Mouse (Mus musculus): ENCODE results near the gene Tgfbrap1.
"Not testable (repeated sequence)": the region's sequence is repeated elsewhere in the genome, so short reads cannot be mapped to it uniquely, and the experiment has no call there.

Gene Tgfbrap1

GRCm38 (mm10) chr1:43098031-43098984, at the start of gene Tgfbrap1, which contains the start of gene AI597479:
Tgfbrap1 (minus strand) TSS chr1:43098637.
AI597479 (plus strand) TSS chr1:43098710.
- DNase-seq (ENCODE audit: extremely low spot score, low read depth, low spot score), result peak; percentile 56

DNA sequence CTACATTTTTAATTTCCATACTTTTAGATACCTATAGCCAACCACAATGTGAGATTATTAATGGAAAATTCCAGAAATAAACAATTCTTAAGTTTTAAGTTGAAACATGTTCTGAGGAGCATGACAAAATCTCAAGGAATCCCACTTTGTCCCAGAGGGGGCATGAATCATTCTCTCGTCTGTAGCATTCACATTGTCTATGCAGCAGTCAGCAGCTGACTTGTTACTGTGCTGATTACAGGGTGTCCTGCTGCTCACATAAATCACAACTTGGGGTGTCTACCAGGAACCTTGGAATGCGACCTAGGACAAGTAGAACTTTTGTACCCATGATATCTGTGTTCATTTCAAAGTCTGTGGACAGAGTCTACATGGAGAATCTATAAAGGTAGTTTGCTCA, 49.0 kb upstream of the Tgfbrap1 start:
- no peak for DNase-seq (ENCODE audit: extremely low spot score, low read depth, low spot score)

DNA sequence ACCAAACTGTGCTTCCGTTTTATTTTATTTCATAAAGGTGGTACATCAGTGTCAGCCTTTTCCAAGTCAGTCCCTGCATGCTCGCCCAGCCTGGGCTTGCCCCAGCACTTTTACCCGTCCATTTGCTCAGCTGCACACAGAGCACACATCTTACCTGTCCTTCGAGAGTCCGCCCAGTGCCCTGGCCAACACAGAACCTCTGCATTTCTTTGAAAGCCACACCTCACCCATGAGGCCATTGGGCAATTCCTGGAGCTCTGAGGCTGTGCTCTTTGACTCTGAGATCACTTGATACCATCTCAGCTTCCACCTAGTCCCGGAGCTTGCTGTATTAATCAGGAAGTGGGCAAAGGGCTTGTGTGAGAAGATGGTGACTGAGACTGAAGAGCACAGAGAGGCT, 47.0 kb upstream of the Tgfbrap1 start:
- DNase-seq (ENCODE audit: extremely low spot score, low read depth, low spot score), result no peak

DNA sequence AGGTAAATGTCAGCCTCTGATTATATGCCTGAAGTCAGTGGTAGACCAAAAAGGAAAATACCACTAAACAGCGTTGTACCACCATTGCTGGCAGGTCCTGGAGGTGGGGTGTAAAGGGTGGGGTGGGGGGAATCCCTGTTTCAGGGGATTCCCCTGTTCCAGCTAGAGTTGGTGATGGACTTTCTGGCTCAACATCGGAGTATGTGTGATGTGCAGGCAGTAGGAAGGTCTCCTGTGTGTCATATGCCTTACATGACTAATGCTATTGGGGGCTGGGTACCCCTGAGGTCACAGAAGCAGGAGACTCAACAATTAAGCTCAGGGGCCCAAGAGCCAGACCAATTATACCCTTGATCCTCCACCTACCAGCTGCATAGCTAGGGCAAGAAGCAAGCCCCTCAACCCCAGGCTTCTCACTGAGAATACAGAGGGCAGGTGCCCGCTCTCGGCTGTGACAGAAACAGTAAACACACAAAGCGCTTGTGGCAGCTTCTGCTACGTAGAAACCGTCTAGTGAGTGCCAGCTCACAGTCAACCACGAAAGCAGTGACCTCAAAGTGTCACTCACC, 46.0 kb upstream of the Tgfbrap1 start:
- no peak for DNase-seq (ENCODE audit: extremely low spot score, low read depth, low spot score)

GRCm38 (mm10) chr1:43143791-43144190, 45.4 kb upstream of the Tgfbrap1 start:
- DNase-seq (ENCODE audit: extremely low spot score, low read depth, low spot score), result no peak

DNA sequence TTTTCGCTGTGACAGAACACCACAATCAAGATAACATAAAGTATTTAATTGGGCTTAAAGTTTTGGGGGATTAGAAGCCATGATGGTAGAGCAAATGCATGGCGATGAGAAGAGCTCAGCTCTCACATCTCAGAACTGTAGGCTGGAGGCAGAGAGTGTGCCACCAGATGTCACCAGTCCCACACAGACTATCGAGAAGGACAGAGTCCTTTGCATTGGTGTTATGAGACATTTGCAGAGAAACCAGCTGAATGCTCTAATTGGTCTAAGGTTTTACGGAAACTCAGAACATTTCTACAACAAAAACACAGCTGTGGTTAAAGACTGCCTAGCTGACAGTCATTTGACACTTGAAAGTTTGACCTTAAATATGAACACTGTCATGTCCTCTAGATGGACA, 44.8 kb upstream of the Tgfbrap1 start:
- no peak for DNase-seq (ENCODE audit: extremely low spot score, low read depth, low spot score)

DNA sequence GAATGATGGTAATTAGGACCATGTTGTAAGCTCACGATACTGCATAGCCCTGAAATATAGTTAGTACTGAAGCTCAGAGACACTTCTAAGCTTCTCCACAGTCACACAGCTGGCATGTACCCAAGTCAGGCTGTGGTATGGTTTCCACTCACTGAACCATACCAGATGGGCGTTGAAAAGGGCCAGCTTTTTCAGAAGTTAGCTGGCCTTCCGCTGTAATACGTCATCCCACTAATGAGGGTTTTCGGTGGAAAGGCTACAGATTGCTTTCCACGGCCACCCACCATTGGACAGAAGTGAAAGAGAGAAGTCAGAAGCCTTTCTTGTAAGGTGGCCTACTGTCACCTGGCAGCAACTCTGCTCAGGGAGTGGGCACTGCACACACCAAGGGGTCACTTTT, 44.4 kb upstream of the Tgfbrap1 start:
- no peak for DNase-seq (ENCODE audit: extremely low spot score, low read depth, low spot score)

DNA sequence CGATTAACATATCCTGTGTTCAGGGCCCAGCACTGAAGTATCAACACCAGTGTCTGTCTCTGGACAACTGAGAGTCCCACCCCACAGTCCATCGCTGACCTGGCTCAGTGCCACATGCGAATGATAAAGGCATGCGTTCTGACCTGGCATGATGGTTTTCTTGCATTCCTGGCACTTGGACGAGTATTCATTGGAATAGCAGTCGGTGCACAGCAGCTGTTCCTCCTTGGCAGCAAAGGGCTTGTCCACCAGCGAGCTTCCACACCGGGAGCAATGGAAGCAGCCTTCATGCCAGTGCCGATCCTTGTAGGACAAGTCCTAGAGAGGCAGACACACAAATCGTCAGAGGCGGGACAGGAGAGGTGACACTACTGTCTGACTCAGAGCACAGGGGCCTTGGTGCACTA, 43.1 kb upstream of the Tgfbrap1 start:
- no peak for DNase-seq (ENCODE audit: extremely low spot score, low read depth, low spot score)

GRCm38 (mm10) chr1:43139587-43140266, 41.3 kb upstream of the Tgfbrap1 start:
- peak; percentile 84 for DNase-seq (ENCODE audit: extremely low spot score, low read depth, low spot score)

DNA sequence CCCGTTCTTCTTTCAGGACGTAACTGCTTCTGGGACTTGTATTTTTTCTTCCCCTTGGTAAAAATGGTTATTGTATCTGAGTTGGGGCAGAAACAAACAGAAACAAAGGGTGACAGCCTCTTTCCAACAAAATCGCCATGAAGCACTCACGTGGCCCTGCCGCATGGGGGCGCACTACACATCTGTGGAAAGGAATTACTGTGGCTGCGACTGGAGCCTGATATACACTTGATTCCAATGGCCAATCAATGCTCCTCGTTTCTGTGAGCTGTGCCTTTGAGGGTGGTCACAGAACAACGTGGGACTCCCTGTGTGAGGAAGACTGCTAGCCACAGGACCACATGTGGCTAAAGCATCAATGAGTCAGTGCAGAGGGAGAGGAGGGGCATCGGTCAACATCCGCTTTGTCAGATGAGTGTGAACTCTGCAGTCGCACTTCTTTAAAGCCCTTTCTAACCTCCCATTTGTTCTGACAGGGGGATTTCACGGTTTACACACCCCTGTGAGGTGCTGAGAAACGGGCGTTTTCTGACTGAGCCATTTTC, 39.9 kb upstream of the Tgfbrap1 start:
- no peak for DNase-seq (ENCODE audit: extremely low spot score, low read depth, low spot score)

DNA sequence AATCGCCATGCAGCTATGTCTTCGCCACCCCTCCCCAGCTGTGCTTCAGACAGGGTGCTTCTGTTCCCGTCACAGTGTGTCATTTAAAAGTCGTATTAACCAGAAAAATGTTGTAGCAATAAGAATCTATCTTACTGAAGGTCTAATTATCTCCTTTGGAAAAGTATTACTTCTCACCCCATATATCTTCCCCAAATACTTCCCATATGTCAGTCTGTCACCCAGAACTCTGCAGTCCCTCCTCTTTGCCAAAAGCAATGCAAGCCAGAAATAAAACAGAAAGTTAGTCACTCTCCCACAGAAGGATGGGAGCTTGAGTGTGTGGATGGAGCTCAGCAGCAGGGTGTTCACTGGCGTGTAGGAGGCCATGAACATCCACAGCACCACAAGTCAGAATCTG, 38.9 kb upstream of the Tgfbrap1 start:
- no peak for DNase-seq (ENCODE audit: extremely low spot score, low read depth, low spot score)

- not testable (repeated sequence) for DNase-seq (ENCODE audit: extremely low spot score, low read depth, low spot score)
These were observed 38.1 kb upstream of the Tgfbrap1 start for GRCm38 (mm10) chr1:43136488-43137029.

- no peak for DNase-seq (ENCODE audit: extremely low spot score, low read depth, low spot score)
These were observed 33.2 kb upstream of the Tgfbrap1 start for GRCm38 (mm10) chr1:43131591-43131990.

GRCm38 (mm10) chr1:43130219-43130981, 32.0 kb upstream of the Tgfbrap1 start:
- no peak for DNase-seq (ENCODE audit: extremely low spot score, low read depth, low spot score)

DNA sequence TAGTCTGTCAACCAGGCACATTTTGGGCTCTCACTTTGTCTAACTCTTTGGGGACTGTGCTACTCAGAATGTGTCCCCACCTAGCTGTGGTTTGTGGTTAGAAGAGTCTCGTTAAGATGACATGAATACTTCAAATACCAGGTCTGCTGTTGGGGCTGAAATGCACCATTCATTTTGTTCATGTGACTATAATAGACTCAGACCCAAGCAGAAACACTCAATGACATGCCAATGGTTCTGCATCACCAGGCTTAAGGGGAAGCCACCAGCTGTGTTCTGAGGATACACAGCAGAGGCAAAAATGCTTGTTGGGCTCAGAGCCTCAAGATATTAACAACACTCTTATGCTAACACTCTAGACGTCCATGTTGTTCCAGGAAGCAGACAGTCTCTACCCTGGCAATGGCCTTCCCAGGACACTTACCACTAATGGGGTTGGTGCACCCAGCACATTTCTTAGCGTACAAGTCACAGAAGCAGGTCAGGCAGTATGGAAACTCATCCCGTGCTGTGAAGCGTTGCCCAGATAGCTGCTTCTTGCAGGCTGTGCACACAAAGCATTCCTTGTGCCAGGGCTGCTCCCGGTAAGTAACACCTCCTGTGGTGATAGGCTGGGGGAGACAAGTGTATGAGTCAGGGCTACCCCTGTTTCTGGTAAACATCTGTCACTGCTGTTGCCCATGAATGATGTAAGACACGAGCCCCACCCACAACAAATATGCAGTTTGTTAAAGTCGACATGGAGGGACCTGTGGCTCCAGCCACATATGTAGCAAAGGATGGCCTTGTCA, 29.6 kb upstream of the Tgfbrap1 start:
- DNase-seq (ENCODE audit: extremely low spot score, low read depth, low spot score), result no peak

DNA sequence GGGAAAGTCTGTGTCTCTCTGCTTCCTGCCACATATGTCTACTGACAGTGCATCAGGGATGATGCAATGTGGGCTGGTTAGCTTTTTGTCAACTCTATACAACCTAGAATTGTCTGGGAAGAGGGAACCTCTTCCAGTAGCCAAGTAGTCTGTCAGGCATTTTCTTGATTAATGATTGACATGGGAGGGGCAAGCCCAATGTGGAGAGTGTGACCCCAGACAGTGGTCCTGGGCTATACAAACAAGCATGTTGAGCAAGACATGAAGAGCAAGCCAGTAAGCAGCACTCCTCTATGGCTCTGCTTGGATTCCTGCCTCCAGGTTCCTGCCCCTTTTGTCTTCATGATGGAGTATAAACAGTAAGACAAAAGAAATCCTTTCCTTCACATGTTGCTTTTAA, 28.8 kb upstream of the Tgfbrap1 start:
- DNase-seq (ENCODE audit: extremely low spot score, low read depth, low spot score), result no peak

DNA sequence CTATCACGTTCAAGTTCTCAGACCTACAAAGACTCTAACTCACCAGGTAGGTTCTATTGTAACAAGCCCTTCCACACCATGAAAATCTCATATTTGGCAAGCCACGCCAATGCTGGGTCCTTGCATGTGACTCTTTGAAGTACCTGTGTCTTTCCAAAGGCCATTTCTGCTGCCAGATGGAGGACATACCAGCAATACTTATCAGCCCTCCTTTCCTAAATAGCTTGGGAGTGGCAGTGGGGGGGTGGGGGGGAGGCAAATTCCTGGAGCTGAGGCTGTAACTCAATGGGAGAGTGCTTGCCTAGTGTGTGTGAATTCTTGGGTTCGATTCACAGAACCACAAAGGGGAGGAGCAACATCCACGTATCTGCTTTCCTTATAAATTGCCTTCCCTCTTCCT, 26.3 kb upstream of the Tgfbrap1 start:
- no peak for DNase-seq (ENCODE audit: extremely low spot score, low read depth, low spot score)

DNA sequence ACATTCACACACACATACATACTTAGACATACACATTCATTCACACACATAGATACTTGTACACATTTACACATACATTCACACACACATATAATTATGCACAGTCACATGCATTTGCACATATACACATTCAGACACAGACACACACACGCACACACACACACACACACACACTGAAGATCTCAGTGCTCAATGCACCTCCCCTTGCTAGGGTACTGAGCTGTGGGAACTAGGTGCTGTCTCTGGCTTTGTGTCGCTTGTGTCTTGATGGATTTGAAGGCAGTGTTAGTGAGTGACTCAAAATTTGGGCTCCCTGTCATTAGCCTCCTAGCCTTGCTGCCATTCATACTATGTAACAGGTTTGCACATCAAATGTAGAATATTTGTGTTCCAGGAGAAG, 24.2 kb upstream of the Tgfbrap1 start:
- no peak for DNase-seq (ENCODE audit: extremely low spot score, low read depth, low spot score)

- no peak for DNase-seq (ENCODE audit: extremely low spot score, low read depth, low spot score)
These were observed 22.5 kb upstream of the Tgfbrap1 start for GRCm38 (mm10) chr1:43120950-43121349.

- no peak for DNase-seq (ENCODE audit: extremely low spot score, low read depth, low spot score)
These were observed 19.0 kb upstream of the Tgfbrap1 start for GRCm38 (mm10) chr1:43117435-43117834.

Measured in hindlimb bud, embryonic 11.5 days (tissue).